Mouse (Mus musculus) embryo, embryonic 11.5 days (tissue): ENCODE results near the gene Gm11084.
A peak's percentile ranks its signal among the peaks of the same experiment; 100 is the strongest.
"Not testable (repeated sequence)": the region's sequence is repeated elsewhere in the genome, so short reads cannot be mapped to it uniquely, and the experiment has no call there.

ENCODE experiments used
- DNase-seq: peaks from one replicate; pipeline ENCODE4 v3.0.0-alpha.2; 2012; ENCODE audit warnings: low read depth, low spot score

The Gm11084 gene

GRCm38 (mm10) chr2:72995346-72996097 is 9.0 kb upstream of the Gm11084 start:
- DNase-seq, result no peak

GRCm38 (mm10) chr2:72994165-72994564 is 7.6 kb upstream of the Gm11084 start:
- DNase-seq, result no peak

GRCm38 (mm10) chr2:72992497-72992896 is 6.0 kb upstream of the Gm11084 start:
- DNase-seq, result no peak

- not testable (repeated sequence) for DNase-seq
Observed at GRCm38 (mm10) chr2:72988945-72989344, 2.4 kb upstream of the Gm11084 start.

- DNase-seq, result no peak
Observed at GRCm38 (mm10) chr2:72985516-72985915, 1.0 kb downstream of the Gm11084 start.

- no peak for DNase-seq
Observed at GRCm38 (mm10) chr2:72984806-72985205, 1.7 kb downstream of the Gm11084 start.

GRCm38 (mm10) chr2:72983211-72983610 is 3.3 kb downstream of the Gm11084 start:
- DNase-seq, result no peak

GRCm38 (mm10) chr2:72982110-72982785 is 4.3 kb downstream of the Gm11084 start:
- DNase-seq, result no peak

- no peak for DNase-seq
Observed at GRCm38 (mm10) chr2:72981441-72982109, 4.9 kb downstream of the Gm11084 start.

- DNase-seq, result no peak
Observed at GRCm38 (mm10) chr2:72981075-72981420, 5.5 kb downstream of the Gm11084 start.

GRCm38 (mm10) chr2:72980337-72981074 is 6.0 kb downstream of the Gm11084 start, which contains the start of gene Sp3:
Gene Sp3 (minus strand): TSS chr2:72980446.
- peak; percentile 93 for DNase-seq

- DNase-seq, result peak; percentile 78
Observed at GRCm38 (mm10) chr2:72979659-72980071, 6.9 kb downstream of the Gm11084 start.

GRCm38 (mm10) chr2:72978901-72979658 is 7.4 kb downstream of the Gm11084 start:
- DNase-seq, result peak; percentile 77

- peak; percentile 54 for DNase-seq
Observed at GRCm38 (mm10) chr2:72978473-72978872, 8.0 kb downstream of the Gm11084 start.

- no peak for DNase-seq
Observed at GRCm38 (mm10) chr2:72977272-72977671, 9.2 kb downstream of the Gm11084 start.

- no peak for DNase-seq
Observed at GRCm38 (mm10) chr2:72976036-72976435, 10.5 kb downstream of the Gm11084 start.

- DNase-seq, result no peak
Observed at GRCm38 (mm10) chr2:72970831-72971230, 15.7 kb downstream of the Gm11084 start.

- no peak for DNase-seq
Observed at GRCm38 (mm10) chr2:72970302-72970701, 16.2 kb downstream of the Gm11084 start.

GRCm38 (mm10) chr2:72968536-72968935 is 18.0 kb downstream of the Gm11084 start:
- DNase-seq, result no peak

- no peak for DNase-seq
Observed at GRCm38 (mm10) chr2:72965450-72965849, 21.1 kb downstream of the Gm11084 start.

- no peak for DNase-seq
Observed at GRCm38 (mm10) chr2:72956415-72956814, 30.1 kb downstream of the Gm11084 start.
